Mouse (Mus musculus): ENCODE measurements at regions not wholly inside any gene's neighbourhood (a gene's known extent, or its start where the extent isn't known, plus 50 kb on each side); places are given as distances from the start of the nearest gene placed in this dataset.
A peak's percentile ranks its signal among the peaks of the same experiment; 100 is the strongest.

- no peaks in the 10 kb centered on the region for H3K9me3 ChIP-seq (replicated peaks; ENCODE audit: control insufficient read depth, low read length, poor library complexity, severe bottlenecking)
- WGBS: 42% methylated on average over 3 of the region's 3 CpGs
Observed at GRCm38 (mm10) chr16:77502026-77502425, 99.9 kb downstream of the Gm11146 start.

DNA sequence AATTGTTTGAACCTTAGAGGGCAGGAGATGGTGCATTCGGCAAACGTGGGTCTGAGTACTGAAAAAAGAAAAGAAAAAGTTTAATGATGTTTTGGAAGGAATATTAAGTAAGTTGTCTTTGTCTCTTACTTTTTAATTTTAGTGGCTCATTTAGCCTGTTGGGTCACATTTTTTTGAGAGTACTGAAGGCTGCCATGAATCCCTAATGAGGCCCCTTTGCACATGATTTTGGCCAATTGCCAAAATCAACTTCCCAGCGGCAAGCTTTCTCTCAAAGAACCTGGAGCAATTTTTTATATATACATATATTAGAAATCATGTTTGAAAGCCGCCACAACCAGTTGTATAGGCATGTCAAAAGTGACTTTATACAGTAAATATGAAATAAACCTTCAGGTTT, 100.9 kb downstream of the Gm11146 start:
- no peaks in the 10 kb centered on the region for H3K36me3 ChIP-seq (ENCODE audit: control insufficient read depth, insufficient read depth, low read length)
- H3K9me3 ChIP-seq (replicated peaks; ENCODE audit: control insufficient read depth, low read length, poor library complexity, severe bottlenecking): no peaks in the 10 kb centered on the region
- peak overlapping the region; percentile 87 for H3K27ac ChIP-seq (ENCODE audit: low read length)
- H3K9ac ChIP-seq (ENCODE audit: low read depth, low read length): peak overlapping the region; percentile 51; the same call in 1 of the 2 replicates
- no peak for ATAC-seq
- H3K27me3 ChIP-seq (ENCODE audit: control insufficient read depth, insufficient read depth, low read depth, low read length): no peaks in the 10 kb centered on the region
- peak overlapping the region; percentile 38 for H3K4me3 ChIP-seq (ENCODE audit: low read depth, low read length)
- peak overlapping the region; percentile 50 for H3K4me2 ChIP-seq (ENCODE audit: low read length)
- H3K4me1 ChIP-seq (ENCODE audit: control insufficient read depth, insufficient read depth, low read length): peaks cover 11% of the 10 kb centered on the region
- 20% methylated on average over 4 of the region's 4 CpGs for WGBS

More at GRCm38 (mm10) chr16:77502026-77502425, 99.9 kb downstream of the Gm11146 start:
- Histone ChIP-seq H3K27ac (ENCODE audit: low read length) (peak overlapping the region; percentile 50), H3K4me1 (ENCODE audit: control insufficient read depth, insufficient read depth, low read length) (peaks cover 11% of the 10 kb centered on the region), H3K4me3 (ENCODE audit: low read depth, low read length) (peak overlapping the region; percentile 31), H3K27me3 (ENCODE audit: control insufficient read depth, insufficient read depth, low read depth, low read length) (no peaks in the 10 kb centered on the region), H3K36me3 (ENCODE audit: control insufficient read depth, insufficient read depth, low read length) (no peaks in the 10 kb centered on the region), H3K9ac (ENCODE audit: low read depth, low read length) (0 out of 2 replicates have a peak overlapping the region, but pooled peaks have one; percentile 41), H3K4me2 (ENCODE audit: low read length) (peak overlapping the region; percentile 33)
- no peak for ATAC-seq

DNA sequence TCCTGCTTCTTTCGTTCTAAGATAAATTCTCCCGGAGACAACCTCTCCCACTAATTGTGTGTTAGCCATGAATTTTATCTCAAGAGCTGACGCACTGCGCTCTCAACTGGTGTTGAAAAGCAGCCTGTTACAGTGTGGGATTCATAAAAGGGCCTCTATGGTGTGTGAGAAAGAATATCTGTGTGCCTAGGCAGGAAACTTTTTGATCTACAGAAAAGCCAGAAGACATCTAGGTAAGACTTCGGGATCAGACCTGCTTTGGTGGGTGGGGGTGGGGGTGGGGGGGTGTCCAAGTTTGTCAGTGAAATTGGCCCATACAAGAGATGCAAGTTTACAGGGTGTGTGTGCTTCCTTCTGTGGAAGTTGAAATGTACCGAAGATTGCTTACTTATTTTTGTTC, 101.5 kb downstream of the Gm11146 start:
- 26% methylated on average over 6 of the region's 6 CpGs for whole genome bisulfite sequencing
- no peaks in the 10 kb centered on the region for H3K9me3 ChIP-seq (replicated peaks; ENCODE audit: control insufficient read depth, low read length, poor library complexity, severe bottlenecking)

GRCm38 (mm10) chr16:77499537-77500301, 102.2 kb downstream of the Gm11146 start:
- Histone ChIP-seq H3K4me1 (ENCODE audit: control insufficient read depth, insufficient read depth, low read length) (peaks cover 11% of the 10 kb centered on the region), H3K4me3 (ENCODE audit: low read depth, low read length) (peak overlapping the region; percentile 18), H3K27ac (ENCODE audit: low read length) (peak overlapping the region; percentile 87), H3K9me3 (replicated peaks; ENCODE audit: control insufficient read depth, low read length, poor library complexity, severe bottlenecking) (no peaks in the 10 kb centered on the region), H3K9ac (ENCODE audit: low read depth, low read length) (peak overlapping the region; percentile 31; the same call in 1 of the 2 replicates), H3K4me2 (ENCODE audit: low read length) (peak overlapping the region; percentile 50), H3K27me3 (ENCODE audit: control insufficient read depth, insufficient read depth, low read depth, low read length) (no peaks in the 10 kb centered on the region), H3K36me3 (ENCODE audit: control insufficient read depth, insufficient read depth, low read length) (no peaks in the 10 kb centered on the region)
- WGBS: 32% methylated on average over 18 of the region's 18 CpGs
- peak; percentile 92 for ATAC-seq

More for the DNA sequence above, 101.5 kb downstream of the Gm11146 start:
- Histone ChIP-seq H3K27me3 (ENCODE audit: control insufficient read depth, insufficient read depth, low read depth, low read length) (no peaks in the 10 kb centered on the region), H3K36me3 (ENCODE audit: control insufficient read depth, insufficient read depth, low read length) (no peaks in the 10 kb centered on the region), H3K27ac (ENCODE audit: low read length) (peak overlapping the region; percentile 87), H3K4me3 (ENCODE audit: low read depth, low read length) (peak overlapping the region; percentile 38), H3K4me1 (ENCODE audit: control insufficient read depth, insufficient read depth, low read length) (peaks cover 11% of the 10 kb centered on the region), H3K4me2 (ENCODE audit: low read length) (peak overlapping the region; percentile 50), H3K9ac (ENCODE audit: low read depth, low read length) (peak overlapping the region; percentile 51; the same call in 1 of the 2 replicates)
- peak; percentile 76 for ATAC-seq

DNA sequence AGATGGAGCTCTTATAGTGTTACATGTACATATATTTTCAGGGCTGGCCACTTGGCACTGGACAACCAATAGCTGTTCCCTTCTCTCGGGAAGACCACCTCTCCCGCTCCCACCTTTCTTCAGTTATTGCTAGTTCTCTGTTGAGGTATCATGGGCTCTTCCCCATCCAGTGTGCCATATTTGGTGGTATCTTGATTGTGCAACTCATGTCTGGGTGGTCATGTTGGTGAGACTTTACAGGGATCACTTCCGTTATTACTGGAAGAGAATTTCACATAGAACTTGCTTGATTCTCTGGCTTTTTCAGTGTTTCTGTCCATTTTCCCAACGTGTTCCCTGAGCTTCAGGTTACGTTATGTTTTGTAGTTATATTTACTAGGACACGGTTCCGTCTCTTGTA, 106.6 kb downstream of the Gm11146 start:
- 95% methylated on average over 7 of the region's 7 CpGs for WGBS

GRCm38 (mm10) chr16:77494042-77494441, 107.9 kb downstream of the Gm11146 start:
- no peaks in the 10 kb centered on the region for H3K36me3 ChIP-seq (ENCODE audit: control insufficient read depth, insufficient read depth, low read length)
- H3K4me2 ChIP-seq (ENCODE audit: low read length): no peak overlapping the region
- 77% methylated on average over 7 of the region's 7 CpGs for WGBS
- no peaks in the 10 kb centered on the region for H3K27me3 ChIP-seq (ENCODE audit: control insufficient read depth, insufficient read depth, low read depth, low read length)
- H3K4me1 ChIP-seq (ENCODE audit: control insufficient read depth, insufficient read depth, low read length): no peaks in the 10 kb centered on the region
- no peaks in the 10 kb centered on the region for H3K9me3 ChIP-seq (replicated peaks; ENCODE audit: control insufficient read depth, low read length, poor library complexity, severe bottlenecking)
- H3K4me3 ChIP-seq (ENCODE audit: low read depth, low read length): no peak overlapping the region
- no peak overlapping the region for H3K27ac ChIP-seq (ENCODE audit: low read length)
- no peak for ATAC-seq
- H3K9ac ChIP-seq (ENCODE audit: low read depth, low read length): no peak overlapping the region

More for the DNA sequence above, 106.6 kb downstream of the Gm11146 start:
- Histone ChIP-seq H3K36me3 (ENCODE audit: control insufficient read depth, insufficient read depth, low read length) (no peaks in the 10 kb centered on the region), H3K4me1 (ENCODE audit: control insufficient read depth, insufficient read depth, low read length) (peaks cover 4% of the 10 kb centered on the region; the same call in 1 of the 2 replicates), H3K27ac (ENCODE audit: low read length) (no peak overlapping the region), H3K4me2 (ENCODE audit: low read length) (no peak overlapping the region), H3K9ac (ENCODE audit: low read depth, low read length) (no peak overlapping the region), H3K9me3 (replicated peaks; ENCODE audit: control insufficient read depth, low read length, poor library complexity, severe bottlenecking) (no peaks in the 10 kb centered on the region), H3K4me3 (ENCODE audit: low read depth, low read length) (no peak overlapping the region), H3K27me3 (ENCODE audit: control insufficient read depth, insufficient read depth, low read depth, low read length) (no peaks in the 10 kb centered on the region)
- no peak for ATAC-seq

DNA sequence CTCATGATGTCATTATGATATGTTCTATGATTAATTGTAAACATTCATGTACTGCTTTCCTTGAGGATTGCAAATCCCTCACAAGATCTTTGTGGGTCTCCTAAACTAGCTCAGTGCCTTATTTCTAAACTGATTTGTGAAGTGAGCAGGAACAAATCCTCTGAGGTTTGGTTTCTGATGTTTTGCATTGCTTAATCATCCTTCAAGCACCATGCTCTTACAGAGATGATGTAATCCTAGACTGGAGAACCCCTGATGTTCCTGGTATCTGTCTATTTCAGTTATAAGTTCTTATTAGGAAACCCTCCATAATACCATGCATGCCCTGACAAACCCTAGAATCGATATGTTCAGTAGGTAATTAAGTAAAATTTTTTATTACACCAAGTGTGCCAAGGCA, 113.7 kb downstream of the Gm11146 start:
- H3K4me2 ChIP-seq (ENCODE audit: low read length): no peak overlapping the region
- no peaks in the 10 kb centered on the region for H3K9me3 ChIP-seq (replicated peaks; ENCODE audit: control insufficient read depth, low read length, poor library complexity, severe bottlenecking)
- no peak overlapping the region for H3K27ac ChIP-seq (ENCODE audit: low read length)
- no peak for ATAC-seq
- H3K36me3 ChIP-seq (ENCODE audit: control insufficient read depth, insufficient read depth, low read length): no peaks in the 10 kb centered on the region
- H3K4me1 ChIP-seq (ENCODE audit: control insufficient read depth, insufficient read depth, low read length): no peaks in the 10 kb centered on the region
- H3K27me3 ChIP-seq (ENCODE audit: control insufficient read depth, insufficient read depth, low read depth, low read length): no peaks in the 10 kb centered on the region
- H3K9ac ChIP-seq (ENCODE audit: low read depth, low read length): no peak overlapping the region
- 83% methylated on average over 1 of the region's 1 CpGs for WGBS
- H3K4me3 ChIP-seq (ENCODE audit: low read depth, low read length): no peak overlapping the region

DNA sequence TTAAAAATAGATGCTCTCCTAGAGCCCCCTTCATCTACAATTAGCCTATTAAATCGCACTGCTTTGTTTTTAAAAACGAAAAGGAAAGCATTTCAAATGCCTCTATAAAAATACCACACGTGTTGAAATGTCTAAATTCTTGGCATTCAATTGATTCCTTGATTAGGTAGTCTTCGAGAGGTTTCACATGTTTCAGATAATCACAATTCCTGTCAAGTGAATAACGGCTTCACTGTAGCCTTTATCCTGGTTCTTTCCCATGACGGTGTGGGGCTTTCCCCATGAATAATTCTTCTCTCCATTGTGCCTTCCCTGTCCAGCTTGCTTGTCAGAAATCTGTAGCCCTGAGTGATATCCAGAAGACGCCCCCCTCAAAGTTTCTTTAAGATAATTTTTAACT, 122.1 kb downstream of the Gm11146 start:
- ATAC-seq: no peak
- 35% methylated on average over 7 of the region's 7 CpGs for WGBS
- H3K27me3 ChIP-seq (ENCODE audit: control insufficient read depth, insufficient read depth, low read depth, low read length): no peaks in the 10 kb centered on the region
- no peaks in the 10 kb centered on the region for H3K36me3 ChIP-seq (ENCODE audit: control insufficient read depth, insufficient read depth, low read length)
- H3K27ac ChIP-seq (ENCODE audit: low read length): no peak overlapping the region
- H3K9me3 ChIP-seq (replicated peaks; ENCODE audit: control insufficient read depth, low read length, poor library complexity, severe bottlenecking): no peaks in the 10 kb centered on the region
- no peak overlapping the region for H3K9ac ChIP-seq (ENCODE audit: low read depth, low read length)
- H3K4me3 ChIP-seq (ENCODE audit: low read depth, low read length): no peak overlapping the region
- H3K4me2 ChIP-seq (ENCODE audit: low read length): no peak overlapping the region
- H3K4me1 ChIP-seq (ENCODE audit: control insufficient read depth, insufficient read depth, low read length): no peaks in the 10 kb centered on the region

- Histone ChIP-seq H3K36me3 (ENCODE audit: control insufficient read depth, insufficient read depth, low read length) (peaks cover 2% of the 10 kb centered on the region; the same call in 1 of the 2 replicates), H3K4me1 (ENCODE audit: control insufficient read depth, insufficient read depth, low read length) (no peaks in the 10 kb centered on the region), H3K4me3 (ENCODE audit: low read depth, low read length) (no peak overlapping the region), H3K4me2 (ENCODE audit: low read length) (no peak overlapping the region), H3K9ac (ENCODE audit: low read depth, low read length) (no peak overlapping the region), H3K27ac (ENCODE audit: low read length) (no peak overlapping the region), H3K27me3 (ENCODE audit: control insufficient read depth, insufficient read depth, low read depth, low read length) (no peaks in the 10 kb centered on the region), H3K9me3 (replicated peaks; ENCODE audit: control insufficient read depth, low read length, poor library complexity, severe bottlenecking) (no peaks in the 10 kb centered on the region)
- ATAC-seq: peak; percentile 28; the same call in 1 of the 2 replicates
- 100% methylated on average over 3 of the region's 3 CpGs for WGBS
Observed at GRCm38 (mm10) chr16:77471868-77472267, 130.0 kb downstream of the Gm11146 start.
